Mouse (Mus musculus): ENCODE data around the gene Ptov1. TPM values are rescaled to one million over a fixed set of nuclear protein-coding genes. Genes with fewer than 3 reads are reported as not detected.

The Ptov1 gene
- polyA plus RNA-seq, 1 experiment from 2014 or later = 384 TPM

- Histone ChIP-seq H3K4me3 (ENCODE audit: low read depth, low read length) (peak overlapping the region; percentile 78; the same call in 1 of the 2 replicates), H3K9ac (replicated peaks; ENCODE audit: low read depth, low read length) (0 out of 2 replicates have a peak overlapping the region, but pooled peaks have one; percentile 6), H3K27me3 (ENCODE audit: control insufficient read depth, insufficient read depth, low read length) (no peaks in the 10 kb centered on the region), H3K4me1 (ENCODE audit: control insufficient read depth, insufficient read depth, low read length) (peaks cover 34% of the 10 kb centered on the region), H3K27ac (ENCODE audit: low read length) (peak overlapping the region; percentile 82), H3K36me3 (ENCODE audit: control insufficient read depth, insufficient read depth, low read length) (peaks cover 9% of the 10 kb centered on the region; the same call in 1 of the 2 replicates), H3K9me3 (ENCODE audit: control insufficient read depth, low read depth, low read length) (no peaks in the 10 kb centered on the region), H3K4me2 (replicated peaks; ENCODE audit: low read depth, low read length) (peak overlapping the region; percentile 34)
- no peak for ATAC-seq (ENCODE audit: insufficient number of reproducible peaks, insufficient read depth, low FRiP score, low read depth)
- 19% methylated on average over 8 of the region's 8 CpGs for WGBS
Observed at GRCm38 (mm10) chr7:44893197-44893596, 23.6 kb upstream of the Ptov1 start.

- Histone ChIP-seq H3K27me3 (ENCODE audit: control insufficient read depth, insufficient read depth, low read length) (no peaks in the 10 kb centered on the region), H3K4me2 (replicated peaks; ENCODE audit: low read depth, low read length) (peak within 1 kb of the TSS; percentile 96), H3K4me3 (ENCODE audit: low read depth, low read length) (peak within 1 kb of the TSS; percentile 78), H3K36me3 (ENCODE audit: control insufficient read depth, insufficient read depth, low read length) (peaks cover 9% of the 10 kb centered on the region; the same call in 1 of the 2 replicates), H3K9ac (replicated peaks; ENCODE audit: low read depth, low read length) (peak within 1 kb of the TSS; percentile 67), H3K9me3 (ENCODE audit: control insufficient read depth, low read depth, low read length) (no peaks in the 10 kb centered on the region), H3K27ac (ENCODE audit: low read length) (peak within 1 kb of the TSS; percentile 94), H3K4me1 (ENCODE audit: control insufficient read depth, insufficient read depth, low read length) (peaks cover 34% of the 10 kb centered on the region)
- peak; percentile 81; the same call in 1 of the 2 replicates for ATAC-seq (ENCODE audit: insufficient number of reproducible peaks, insufficient read depth, low FRiP score, low read depth)
- under 1% methylated on average over 56 of the region's 56 CpGs for WGBS
Observed at GRCm38 (mm10) chr7:44892276-44892921, 22.8 kb upstream of the Ptov1 start, which contains the start of gene Med25. Gene Med25 (minus strand): TSS chr7:44892712.

- H3K27ac ChIP-seq (ENCODE audit: low read length) = peak overlapping the region; percentile 94; the same call in 1 of the 2 replicates
- H3K27me3 ChIP-seq (ENCODE audit: control insufficient read depth, insufficient read depth, low read length) = no peaks in the 10 kb centered on the region
- 17% methylated on average over 6 of the region's 6 CpGs for WGBS
- ATAC-seq (ENCODE audit: insufficient number of reproducible peaks, insufficient read depth, low FRiP score, low read depth) = no peak
- H3K36me3 ChIP-seq (ENCODE audit: control insufficient read depth, insufficient read depth, low read length) = peaks cover 9% of the 10 kb centered on the region; the same call in 1 of the 2 replicates
- H3K4me1 ChIP-seq (ENCODE audit: control insufficient read depth, insufficient read depth, low read length) = peaks cover 27% of the 10 kb centered on the region
- H3K9ac ChIP-seq (replicated peaks; ENCODE audit: low read depth, low read length) = peak overlapping the region; percentile 67
- H3K9me3 ChIP-seq (ENCODE audit: control insufficient read depth, low read depth, low read length) = no peaks in the 10 kb centered on the region
- H3K4me3 ChIP-seq (ENCODE audit: low read depth, low read length) = peak overlapping the region; percentile 78
- peak overlapping the region; percentile 96 for H3K4me2 ChIP-seq (replicated peaks; ENCODE audit: low read depth, low read length)
Observed at GRCm38 (mm10) chr7:44891611-44892010, 22.0 kb upstream of the Ptov1 start.

- WGBS = 87% methylated on average over 4 of the region's 4 CpGs
- Histone ChIP-seq H3K4me3 (ENCODE audit: low read depth, low read length) (0 out of 2 replicates have a peak overlapping the region, but pooled peaks have one; percentile 78), H3K36me3 (ENCODE audit: control insufficient read depth, insufficient read depth, low read length) (peaks cover 15% of the 10 kb centered on the region; the same call in 1 of the 2 replicates), H3K27ac (ENCODE audit: low read length) (no peak overlapping the region), H3K9ac (replicated peaks; ENCODE audit: low read depth, low read length) (peak overlapping the region; percentile 67; the same call in 1 of the 2 replicates), H3K27me3 (ENCODE audit: control insufficient read depth, insufficient read depth, low read length) (no peaks in the 10 kb centered on the region), H3K4me1 (ENCODE audit: control insufficient read depth, insufficient read depth, low read length) (peaks cover 26% of the 10 kb centered on the region), H3K4me2 (replicated peaks; ENCODE audit: low read depth, low read length) (peak overlapping the region; percentile 96), H3K9me3 (ENCODE audit: control insufficient read depth, low read depth, low read length) (no peaks in the 10 kb centered on the region)
- no peak for ATAC-seq (ENCODE audit: insufficient number of reproducible peaks, insufficient read depth, low FRiP score, low read depth)
Observed at GRCm38 (mm10) chr7:44890737-44891136, 21.1 kb upstream of the Ptov1 start.

- 80% methylated on average over 6 of the region's 7 CpGs for WGBS
- no peak overlapping the region for H3K27ac ChIP-seq (ENCODE audit: low read length)
Observed at GRCm38 (mm10) chr7:44890180-44890579, 20.6 kb upstream of the Ptov1 start.

GRCm38 (mm10) chr7:44888256-44889105 is 18.9 kb upstream of the Ptov1 start:
- Histone ChIP-seq H3K9me3 (ENCODE audit: control insufficient read depth, low read depth, low read length) (no peaks in the 10 kb centered on the region), H3K4me2 (replicated peaks; ENCODE audit: low read depth, low read length) (no peak overlapping the region), H3K27me3 (ENCODE audit: control insufficient read depth, insufficient read depth, low read length) (no peaks in the 10 kb centered on the region), H3K9ac (replicated peaks; ENCODE audit: low read depth, low read length) (no peak overlapping the region), H3K4me3 (ENCODE audit: low read depth, low read length) (no peak overlapping the region), H3K36me3 (ENCODE audit: control insufficient read depth, insufficient read depth, low read length) (peaks cover 32% of the 10 kb centered on the region), H3K4me1 (ENCODE audit: control insufficient read depth, insufficient read depth, low read length) (peaks cover 18% of the 10 kb centered on the region), H3K27ac (ENCODE audit: low read length) (no peak overlapping the region)
- no peak for ATAC-seq (ENCODE audit: insufficient number of reproducible peaks, insufficient read depth, low FRiP score, low read depth)
- 90% methylated on average over 13 of the region's 13 CpGs for WGBS

More at GRCm38 (mm10) chr7:44890180-44890579, 20.6 kb upstream of the Ptov1 start:
- no peak overlapping the region for H3K4me3 ChIP-seq (ENCODE audit: low read depth, low read length)
- H3K9ac ChIP-seq (replicated peaks; ENCODE audit: low read depth, low read length) = no peak overlapping the region
- no peaks in the 10 kb centered on the region for H3K9me3 ChIP-seq (ENCODE audit: control insufficient read depth, low read depth, low read length)
- peaks cover 24% of the 10 kb centered on the region for H3K4me1 ChIP-seq (ENCODE audit: control insufficient read depth, insufficient read depth, low read length)
- ATAC-seq (ENCODE audit: insufficient number of reproducible peaks, insufficient read depth, low FRiP score, low read depth) = no peak
- no peak overlapping the region for H3K4me2 ChIP-seq (replicated peaks; ENCODE audit: low read depth, low read length)
- no peaks in the 10 kb centered on the region for H3K27me3 ChIP-seq (ENCODE audit: control insufficient read depth, insufficient read depth, low read length)
- peaks cover 19% of the 10 kb centered on the region for H3K36me3 ChIP-seq (ENCODE audit: control insufficient read depth, insufficient read depth, low read length)

- Histone ChIP-seq H3K27me3 (ENCODE audit: control insufficient read depth, insufficient read depth, low read length) (no peaks in the 10 kb centered on the region), H3K4me3 (ENCODE audit: low read depth, low read length) (no peak overlapping the region), H3K4me2 (replicated peaks; ENCODE audit: low read depth, low read length) (no peak overlapping the region), H3K36me3 (ENCODE audit: control insufficient read depth, insufficient read depth, low read length) (peaks cover 43% of the 10 kb centered on the region), H3K9me3 (ENCODE audit: control insufficient read depth, low read depth, low read length) (no peaks in the 10 kb centered on the region), H3K9ac (replicated peaks; ENCODE audit: low read depth, low read length) (no peak overlapping the region), H3K4me1 (ENCODE audit: control insufficient read depth, insufficient read depth, low read length) (peaks cover 14% of the 10 kb centered on the region), H3K27ac (ENCODE audit: low read length) (no peak overlapping the region)
- WGBS = 92% methylated on average over 7 of the region's 7 CpGs
- ATAC-seq (ENCODE audit: insufficient number of reproducible peaks, insufficient read depth, low FRiP score, low read depth) = no peak
Observed at GRCm38 (mm10) chr7:44886964-44887363, 17.4 kb upstream of the Ptov1 start.

GRCm38 (mm10) chr7:44884637-44885036 is 15.0 kb upstream of the Ptov1 start:
- ATAC-seq (ENCODE audit: insufficient number of reproducible peaks, insufficient read depth, low FRiP score, low read depth) = no peak
- Histone ChIP-seq H3K4me1 (ENCODE audit: control insufficient read depth, insufficient read depth, low read length) (no peaks in the 10 kb centered on the region), H3K4me3 (ENCODE audit: low read depth, low read length) (no peak overlapping the region), H3K27ac (ENCODE audit: low read length) (no peak overlapping the region), H3K4me2 (replicated peaks; ENCODE audit: low read depth, low read length) (no peak overlapping the region), H3K9ac (replicated peaks; ENCODE audit: low read depth, low read length) (no peak overlapping the region), H3K27me3 (ENCODE audit: control insufficient read depth, insufficient read depth, low read length) (no peaks in the 10 kb centered on the region), H3K9me3 (ENCODE audit: control insufficient read depth, low read depth, low read length) (no peaks in the 10 kb centered on the region), H3K36me3 (ENCODE audit: control insufficient read depth, insufficient read depth, low read length) (peaks cover 61% of the 10 kb centered on the region)
- WGBS = 96% methylated on average over 5 of the region's 5 CpGs

Data from stomach, embryonic 14.5 days (tissue).